Mouse (Mus musculus) regulatory T cell (primary cell): ENCODE data around the gene Klrb1.

Experiments
- in situ Hi-C: fragments of 300-600 bp; cut with MboI, MseI; formaldehyde crosslinking; loops from one replicate; pipeline ENCODE4 v1.15.1; 2025; ENCODE audit warnings: high pct_unique_total_duplicates

The Klrb1 gene

DNA sequence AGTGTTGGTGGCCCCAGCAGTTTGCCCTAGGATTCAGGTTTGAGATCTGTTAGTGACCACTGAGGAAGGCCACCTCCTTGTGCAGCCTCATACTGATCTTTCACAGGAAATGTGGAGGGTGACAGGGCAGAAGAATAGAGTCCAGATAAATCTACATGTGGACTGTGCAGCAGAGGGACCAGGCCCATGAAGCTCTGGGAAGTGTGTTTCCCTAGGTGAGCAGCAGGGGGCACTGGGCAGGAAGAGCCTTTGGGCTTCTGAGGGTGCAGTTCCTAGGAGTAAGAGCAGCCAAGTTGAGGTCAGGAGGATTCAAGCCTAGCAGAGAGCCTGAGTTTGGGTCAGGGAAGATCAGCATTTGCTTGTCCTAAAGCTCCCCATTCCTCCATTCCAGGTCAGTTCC lies 13.2 kb upstream of the Klrb1 start:
- in situ Hi-C loops: no loop called here

GRCm38 (mm10) chr6:128734896-128735295 lies 12.0 kb upstream of the Klrb1 start:
- in situ Hi-C loops: no loop called here

DNA sequence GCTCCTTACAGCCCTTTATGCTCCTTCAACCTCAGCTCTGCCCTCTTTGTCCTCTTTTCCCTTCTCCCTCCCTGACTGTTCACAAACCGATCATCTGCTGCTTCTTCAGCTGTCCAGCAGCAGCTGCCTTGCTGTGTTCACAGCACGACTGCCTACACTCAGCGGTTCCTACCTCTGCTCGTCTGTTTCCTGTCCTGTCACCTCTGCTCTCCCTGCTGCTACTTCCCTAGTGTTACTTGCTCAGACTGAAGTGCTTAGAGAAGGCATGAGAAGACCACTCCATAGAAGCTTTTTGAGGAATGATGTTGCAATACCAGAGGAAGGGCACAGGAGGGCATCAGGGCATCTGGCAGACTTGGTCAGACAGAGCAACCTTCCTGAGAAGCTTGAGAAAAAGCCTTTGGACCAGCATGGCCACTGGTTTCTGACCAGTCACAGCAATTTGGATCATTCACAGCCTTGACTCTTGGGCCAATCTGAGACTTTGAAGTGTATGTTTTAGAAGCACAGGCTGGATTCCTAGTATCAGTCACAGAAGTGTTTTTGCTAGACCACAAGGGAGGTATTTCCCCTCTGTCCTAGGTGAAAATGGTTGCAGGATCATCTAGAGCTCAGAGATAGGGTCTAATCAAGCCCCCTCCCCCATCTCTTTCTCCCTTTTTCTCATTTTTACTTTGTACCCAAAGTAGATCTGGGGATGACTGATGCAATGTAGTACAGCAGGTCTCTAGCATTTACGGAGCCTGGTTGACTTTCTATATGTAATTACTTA lies 11.2 kb upstream of the Klrb1 start:
- in situ Hi-C loops: no loop called here

GRCm38 (mm10) chr6:128732032-128732431 lies 9.2 kb upstream of the Klrb1 start:
- in situ Hi-C loops: no loop called here

GRCm38 (mm10) chr6:128701691-128702090 lies 21.2 kb downstream of the Klrb1 start:
- in situ Hi-C loops: no loop called here

- in situ Hi-C loops: no loop called here
Measured at GRCm38 (mm10) chr6:128679574-128679973, 43.3 kb downstream of the Klrb1 start.

- in situ Hi-C loops: no loop called here
Measured at GRCm38 (mm10) chr6:128669936-128670335, 52.9 kb downstream of the Klrb1 start.

DNA sequence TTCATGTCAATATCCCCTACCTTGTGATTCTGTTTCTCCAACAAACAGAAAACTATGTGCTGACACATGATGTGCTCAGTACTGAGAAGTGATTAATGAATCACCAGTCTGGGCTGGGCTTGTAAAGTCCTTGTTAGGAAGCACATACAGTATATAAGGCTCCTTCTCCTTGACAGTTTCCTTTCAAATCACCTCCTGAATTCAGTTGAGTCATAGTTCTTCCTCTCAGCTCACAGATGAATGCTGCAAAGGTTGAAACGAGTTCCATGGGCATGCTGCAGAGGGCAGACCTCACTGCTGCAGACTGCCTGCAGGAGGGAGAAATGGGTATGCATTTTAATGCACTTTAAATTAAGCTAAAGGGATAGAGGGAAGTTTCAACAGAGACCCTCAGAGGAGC lies 60.7 kb downstream of the Klrb1 start, which contains the start of gene Clec2h:
TSS of gene Clec2h (plus strand) at position 180 of the 400 bp plus-strand sequence.
- in situ Hi-C loops: no loop called here

GRCm38 (mm10) chr6:128661249-128661648 lies 61.6 kb downstream of the Klrb1 start:
- in situ Hi-C loops: no loop called here
